Mouse (Mus musculus) thymus, postnatal 10 days (tissue): ENCODE measurements around the gene Steap1.

Experiments
- DNase-seq, 2 experiments: peaks; one replicate each; pipeline ENCODE4 v3.0.0; 2021; ENCODE audit warnings: low spot score in 2 of 2

The Steap1 gene

DNA sequence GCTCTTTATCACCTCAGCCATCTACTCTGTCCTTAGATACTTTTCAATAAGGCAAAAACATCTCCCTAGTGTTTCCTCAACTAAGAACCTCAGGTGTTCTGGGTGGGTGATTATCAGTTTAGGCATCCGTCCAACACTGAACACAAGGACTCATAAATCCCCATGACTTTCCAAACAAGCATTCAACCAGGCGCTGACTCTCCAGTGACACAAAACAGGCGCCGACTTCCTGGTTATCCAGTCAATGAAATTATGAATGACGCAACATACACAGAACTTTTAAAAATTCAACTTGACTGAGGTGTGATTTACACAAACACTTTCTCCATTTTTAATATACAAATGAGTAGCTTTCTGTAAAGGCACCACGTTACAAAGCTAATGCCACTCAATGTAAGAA lies 60.9 kb downstream of the Steap1 start:
- no peak for DNase-seq

DNA sequence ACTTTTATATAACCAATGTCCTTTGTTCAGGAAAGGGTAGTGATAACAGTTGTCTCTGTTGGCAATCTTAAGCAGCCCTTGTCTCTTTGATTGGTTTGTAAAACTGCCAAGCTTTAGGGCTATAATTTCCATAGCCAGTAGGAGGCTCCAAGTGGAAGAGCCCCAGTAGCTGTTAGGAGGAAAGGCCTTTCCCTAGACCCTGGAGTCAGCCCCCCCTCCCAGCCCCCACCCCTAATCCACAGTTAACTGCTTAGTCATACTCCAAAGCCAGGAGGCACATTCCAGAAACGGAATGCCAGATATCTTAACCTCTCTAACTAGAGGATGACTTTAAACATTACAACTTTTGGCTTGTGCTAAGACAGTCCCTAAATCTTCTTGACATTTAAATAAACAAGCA lies 62.2 kb downstream of the Steap1 start:
- no peak for DNase-seq
